Mouse (Mus musculus) hindbrain, embryonic 16.5 days (tissue): ENCODE data around the gene Anapc7. TPM values are rescaled to one million over a fixed set of nuclear protein-coding genes. Genes with fewer than 3 reads are reported as not detected.
"Not testable (repeated sequence)": the region's sequence is repeated elsewhere in the genome, so short reads cannot be mapped to it uniquely, and the experiment has no call there.

Experiments used
- ATAC-seq: fragments of 200-750 bp; cut with Nextera tagmentation; 2 replicates; pipeline ENCODE4 v1.8.0; 2017; ENCODE audit warnings: moderate TSS enrichment, moderate library complexity
- H3K27ac ChIP-seq: fragments of 300-500 bp; sonication (generic); 2 replicates; pipeline ENCODE4 v1.5.1; 2014; ENCODE audit warnings: low read depth, mild to moderate bottlenecking, control low read depth, low read length, moderate library complexity
- H3K27me3 ChIP-seq: fragments of 300-500 bp; sonication (generic); replicated peaks from 2 replicates; pipeline ENCODE4 v1.6.1; 2014; ENCODE audit warnings: low read length; ENCODE audit not compliant: control insufficient read depth, insufficient read depth
- H3K36me3 ChIP-seq: fragments of 300-500 bp; sonication (generic); 2 replicates; pipeline ENCODE4 v1.6.1; 2014; ENCODE audit warnings: mild to moderate bottlenecking, low read length, moderate library complexity, mixed read lengths; ENCODE audit not compliant: control insufficient read depth, insufficient read depth
- H3K4me1 ChIP-seq: fragments of 300-500 bp; sonication (generic); 2 replicates; pipeline ENCODE4 v1.6.1; 2014; ENCODE audit warnings: low read depth, low read length; ENCODE audit not compliant: control insufficient read depth, insufficient read depth
- H3K4me2 ChIP-seq: fragments of 300-500 bp; sonication (generic); 2 replicates; pipeline ENCODE4 v1.6.1; 2014; ENCODE audit warnings: mild to moderate bottlenecking, low read length, control low read depth, moderate library complexity
- H3K4me3 ChIP-seq: fragments of 300-500 bp; sonication (generic); 2 replicates; pipeline ENCODE4 v1.5.1; 2014; ENCODE audit warnings: mild to moderate bottlenecking, low read length, control low read depth, moderate library complexity
- H3K9ac ChIP-seq: fragments of 300-500 bp; sonication (generic); 2 replicates; pipeline ENCODE4 v1.6.1; 2014; ENCODE audit warnings: low read depth, mild to moderate bottlenecking, control low read depth, low read length, moderate library complexity
- H3K9me3 ChIP-seq: fragments of 300-500 bp; sonication (generic); 2 replicates; pipeline ENCODE4 v1.6.1; 2014; ENCODE audit warnings: mild to moderate bottlenecking, low read length, moderate library complexity; ENCODE audit not compliant: control insufficient read depth
- WGBS: fragments of 180-500 bp; shearing (Covaris S2); extraction: QIAGEN DNeasy Blood & Tissue Kit; methylation state at CpG from one replicate; pipeline ENCODE4 v1.1.7; 2014; 5-methylcytosine and 5-hydroxymethylcytosine counted together
- polyA plus RNA-seq: library from polyadenylated mRNA; unstranded; fragments of >200 nt; fragmentation: Nextera tagmentation; extraction: Ambion mirVana; gene quantifications from 2 replicates; pipeline ENCODE4 v1.2.1, GENCODE M21; 2015

Gene Anapc7
- polyA plus RNA-seq, 1 experiment from 2014 or later, result 47.3 TPM

DNA sequence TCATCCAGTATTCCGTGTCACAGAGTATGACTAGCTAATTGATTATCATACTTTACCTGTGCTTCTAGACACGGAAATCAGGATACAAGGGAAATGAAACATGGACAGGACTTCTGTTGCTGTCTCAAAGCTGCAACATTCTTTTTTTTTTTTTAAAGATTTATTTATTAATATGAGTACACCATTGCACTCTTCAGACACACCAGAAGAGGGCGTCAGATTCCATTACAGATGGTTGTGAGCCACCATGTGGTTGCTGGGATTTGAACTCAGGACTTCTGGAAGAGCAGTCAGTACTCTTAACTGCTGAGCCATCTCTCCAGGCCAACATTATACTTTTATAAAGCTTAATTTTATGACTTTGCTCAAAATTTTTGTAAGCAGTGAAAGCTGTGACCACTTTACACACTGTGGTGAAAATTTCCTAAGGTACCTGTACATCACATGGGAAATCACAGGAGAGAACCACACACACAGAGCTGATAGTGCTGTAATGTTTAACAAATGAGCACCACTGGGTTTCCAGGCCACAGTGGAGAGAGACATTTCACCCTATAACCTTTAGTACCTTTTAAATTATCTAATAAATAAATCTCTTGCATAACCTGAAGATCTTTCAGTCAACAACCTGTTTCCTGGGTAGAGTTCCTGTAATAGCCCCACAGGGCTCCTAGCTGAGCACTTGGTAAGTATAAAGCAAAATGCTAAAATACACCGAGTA, 53.3 kb downstream of the Anapc7 start:
- Histone ChIP-seq H3K9ac (no peak overlapping the region), H3K9me3 (no peaks in the 10 kb centered on the region), H3K4me3 (no peak overlapping the region), H3K27ac (no peak overlapping the region), H3K4me1 (no peaks in the 10 kb centered on the region), H3K27me3 (no peaks in the 10 kb centered on the region), H3K4me2 (no peak overlapping the region), H3K36me3 (peaks cover 33% of the 10 kb centered on the region)
- WGBS, result 82% methylated on average over 4 of the region's 4 CpGs
- no peak for ATAC-seq

DNA sequence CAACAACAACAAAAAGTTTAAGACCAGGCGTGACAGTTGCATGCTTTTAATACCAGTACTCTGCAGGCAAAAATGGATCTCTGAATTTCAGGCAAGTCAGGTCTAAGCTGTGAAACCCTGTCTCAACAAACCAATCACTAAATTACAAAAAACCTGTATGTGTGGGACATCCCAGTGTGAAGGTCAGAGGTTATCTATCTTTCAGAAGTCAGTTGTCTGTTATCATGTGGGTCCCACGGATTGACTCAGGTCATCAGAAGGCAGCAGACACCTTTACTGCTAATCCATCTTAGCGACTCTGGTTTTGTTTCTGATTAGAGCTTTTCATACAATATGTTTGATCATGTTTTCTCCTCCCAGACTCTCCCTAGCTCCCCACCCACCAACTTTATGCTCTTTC, 54.6 kb downstream of the Anapc7 start:
- H3K4me1 ChIP-seq, result no peaks in the 10 kb centered on the region
- no peak for ATAC-seq
- 83% methylated on average over 3 of the region's 3 CpGs for WGBS
- H3K4me2 ChIP-seq, result no peak overlapping the region
- H3K9me3 ChIP-seq, result no peaks in the 10 kb centered on the region
- no peak overlapping the region for H3K9ac ChIP-seq
- H3K27me3 ChIP-seq, result no peaks in the 10 kb centered on the region
- H3K4me3 ChIP-seq, result no peak overlapping the region
- H3K36me3 ChIP-seq, result peaks cover 27% of the 10 kb centered on the region
- no peak overlapping the region for H3K27ac ChIP-seq

GRCm38 (mm10) chr5:122477492-122477891, 56.0 kb downstream of the Anapc7 start:
- 95% methylated on average over 3 of the region's 3 CpGs for WGBS
- Histone ChIP-seq H3K27ac (no peak overlapping the region), H3K4me3 (no peak overlapping the region), H3K4me1 (no peaks in the 10 kb centered on the region), H3K36me3 (peaks cover 21% of the 10 kb centered on the region), H3K9me3 (no peaks in the 10 kb centered on the region), H3K4me2 (no peak overlapping the region), H3K9ac (no peak overlapping the region), H3K27me3 (no peaks in the 10 kb centered on the region)
- no peak for ATAC-seq

DNA sequence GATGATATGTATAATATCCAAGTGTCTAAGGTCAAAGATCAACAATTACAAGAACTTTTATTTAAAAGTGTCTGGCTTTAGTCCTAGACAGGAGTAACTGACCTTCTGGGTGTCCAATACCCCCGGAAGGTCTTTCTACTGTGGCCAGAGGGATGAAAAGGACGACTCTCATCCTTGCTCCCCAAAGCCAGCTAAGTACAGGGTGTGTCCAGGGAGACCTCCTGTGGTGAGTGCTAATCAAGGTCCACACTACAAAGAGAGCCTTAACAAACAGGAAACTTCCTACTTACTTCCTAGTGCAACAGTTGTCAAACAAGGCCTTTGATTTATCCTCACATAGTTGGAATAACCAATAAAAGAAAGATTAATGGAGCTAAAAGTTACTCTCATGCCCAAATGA, 57.6 kb downstream of the Anapc7 start:
- no peak overlapping the region for H3K27ac ChIP-seq
- no peak overlapping the region for H3K4me2 ChIP-seq
- no peaks in the 10 kb centered on the region for H3K27me3 ChIP-seq
- no peak overlapping the region for H3K9ac ChIP-seq
- H3K9me3 ChIP-seq, result no peaks in the 10 kb centered on the region
- WGBS, result 57% methylated on average over 2 of the region's 2 CpGs
- no peak overlapping the region for H3K4me3 ChIP-seq
- H3K36me3 ChIP-seq, result peaks cover 25% of the 10 kb centered on the region
- H3K4me1 ChIP-seq, result no peaks in the 10 kb centered on the region
- no peak for ATAC-seq

DNA sequence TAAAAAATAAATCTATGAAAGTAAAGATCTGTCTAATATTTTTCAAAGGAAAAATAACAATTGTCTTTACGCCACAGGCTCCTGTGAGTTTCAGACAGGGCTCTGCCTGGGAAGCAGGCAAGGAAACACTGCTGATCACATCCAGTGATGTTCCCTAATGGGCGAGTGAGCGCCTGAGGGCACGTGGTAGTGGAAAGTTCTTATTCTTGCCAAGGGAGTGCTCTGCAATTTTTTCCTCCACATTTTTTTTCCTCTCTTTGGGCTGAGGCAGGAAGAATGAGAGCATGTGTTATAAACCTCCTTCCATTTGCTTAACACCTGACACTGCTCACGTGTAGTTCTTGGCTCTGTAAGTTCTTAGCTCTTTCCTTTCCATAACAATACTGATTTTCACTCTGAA, 60.4 kb downstream of the Anapc7 start:
- H3K36me3 ChIP-seq, result peaks cover 27% of the 10 kb centered on the region
- H3K9ac ChIP-seq, result no peak overlapping the region
- no peak overlapping the region for H3K27ac ChIP-seq
- no peak for ATAC-seq
- H3K9me3 ChIP-seq, result no peaks in the 10 kb centered on the region
- H3K4me2 ChIP-seq, result no peak overlapping the region
- WGBS, result 84% methylated on average over 5 of the region's 5 CpGs
- no peak overlapping the region for H3K4me3 ChIP-seq
- H3K27me3 ChIP-seq, result no peaks in the 10 kb centered on the region
- no peaks in the 10 kb centered on the region for H3K4me1 ChIP-seq

DNA sequence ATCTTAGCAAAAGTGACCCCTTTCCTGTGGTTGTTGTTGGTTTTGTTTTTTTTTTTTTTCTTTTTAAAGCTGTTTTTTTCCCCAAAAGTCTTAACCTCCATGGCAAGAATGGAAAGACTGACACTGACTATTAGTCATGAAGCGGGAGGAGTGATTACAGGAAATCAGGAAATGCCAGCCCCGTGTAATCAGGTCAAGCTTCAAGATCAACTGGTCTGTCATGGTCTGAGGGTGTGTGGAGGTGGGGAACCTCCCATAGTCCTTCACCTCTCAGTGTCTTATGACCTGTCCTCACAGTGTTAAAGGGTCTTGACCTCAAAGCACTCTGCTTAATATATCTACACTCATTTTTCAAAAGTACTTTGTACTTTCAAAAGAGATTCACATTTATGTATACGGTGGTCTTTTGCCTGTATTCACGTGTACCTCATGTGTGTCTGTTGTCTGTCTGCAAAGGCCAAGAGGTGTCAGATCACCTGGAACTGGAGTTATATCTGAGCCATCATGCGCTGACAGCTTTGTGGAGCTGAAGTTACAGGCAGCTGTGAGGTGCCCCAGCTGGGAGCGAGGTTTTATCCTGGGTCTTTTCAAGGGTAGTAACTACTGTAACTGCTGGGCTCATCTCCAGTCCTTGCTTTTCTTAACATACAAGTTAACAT, 61.4 kb downstream of the Anapc7 start:
- WGBS, result 92% methylated on average over 6 of the region's 6 CpGs
- peaks cover 22% of the 10 kb centered on the region for H3K36me3 ChIP-seq

DNA sequence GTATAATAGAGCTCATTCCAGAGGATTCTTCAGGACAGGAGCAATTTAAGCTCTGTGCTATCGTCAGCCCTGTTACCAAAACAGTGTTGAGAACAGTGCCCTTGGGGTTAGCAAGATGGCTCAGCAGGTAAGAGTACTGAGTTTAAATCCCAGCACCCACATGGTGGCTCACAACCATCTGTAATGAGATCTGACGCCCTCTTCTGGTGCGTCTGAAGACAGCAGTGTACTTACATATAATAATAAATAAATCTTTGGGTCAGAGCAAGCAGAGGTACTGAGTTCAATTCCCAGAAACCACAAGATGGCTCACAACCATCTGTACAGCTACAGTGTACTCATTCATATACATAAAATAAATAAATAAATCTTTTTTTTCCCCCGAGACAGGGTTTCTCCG, 64.8 kb downstream of the Anapc7 start:
- not testable (repeated sequence) for H3K9me3 ChIP-seq, H3K27me3 ChIP-seq, H3K27ac ChIP-seq, H3K9ac ChIP-seq, H3K4me3 ChIP-seq, H3K4me2 ChIP-seq, ATAC-seq, H3K4me1 ChIP-seq
- H3K36me3 ChIP-seq, result peaks cover 35% of the 10 kb centered on the region
- WGBS, result 72% methylated on average over 5 of the region's 5 CpGs

More for the DNA sequence above, 61.4 kb downstream of the Anapc7 start:
- Histone ChIP-seq H3K27me3 (no peaks in the 10 kb centered on the region), H3K27ac (no peak overlapping the region), H3K9me3 (no peaks in the 10 kb centered on the region), H3K9ac (no peak overlapping the region), H3K4me1 (no peaks in the 10 kb centered on the region), H3K4me3 (no peak overlapping the region), H3K4me2 (no peak overlapping the region)
- no peak for ATAC-seq

DNA sequence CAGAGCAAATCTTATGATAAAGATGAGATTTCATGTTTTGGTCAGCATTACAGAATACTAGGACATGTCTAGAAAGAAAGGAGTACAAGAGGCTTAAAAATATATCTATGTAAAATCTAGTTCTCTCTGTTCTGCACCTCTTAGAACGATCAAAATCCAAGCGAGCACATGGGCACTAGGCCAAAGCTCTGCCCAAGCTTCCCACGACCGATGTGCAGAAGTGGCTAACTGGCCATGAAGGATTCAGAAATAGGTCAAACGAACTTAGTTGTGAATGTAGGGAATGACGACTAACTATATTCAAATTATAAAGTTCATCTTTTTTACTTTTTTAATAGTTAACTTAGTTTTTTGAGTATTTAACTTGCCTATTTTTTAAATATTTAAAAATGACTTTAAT, 66.3 kb downstream of the Anapc7 start:
- H3K27ac ChIP-seq, result no peak overlapping the region
- no peak overlapping the region for H3K4me3 ChIP-seq
- no peak for ATAC-seq
- H3K4me2 ChIP-seq, result no peak overlapping the region
- H3K4me1 ChIP-seq, result no peaks in the 10 kb centered on the region
- no peak overlapping the region for H3K9ac ChIP-seq
- peaks cover 35% of the 10 kb centered on the region for H3K36me3 ChIP-seq
- H3K9me3 ChIP-seq, result no peaks in the 10 kb centered on the region
- WGBS, result 86% methylated on average over 6 of the region's 6 CpGs
- no peaks in the 10 kb centered on the region for H3K27me3 ChIP-seq

GRCm38 (mm10) chr5:122490148-122490547, 68.7 kb downstream of the Anapc7 start:
- ATAC-seq, result no peak
- peaks cover 30% of the 10 kb centered on the region for H3K36me3 ChIP-seq
- 97% methylated on average over 2 of the region's 2 CpGs for WGBS

More at GRCm38 (mm10) chr5:122490148-122490547, 68.7 kb downstream of the Anapc7 start:
- no peak overlapping the region for H3K27ac ChIP-seq
- no peaks in the 10 kb centered on the region for H3K9me3 ChIP-seq
- H3K4me3 ChIP-seq, result no peak overlapping the region
- H3K4me2 ChIP-seq, result no peak overlapping the region
- no peaks in the 10 kb centered on the region for H3K27me3 ChIP-seq
- H3K4me1 ChIP-seq, result no peaks in the 10 kb centered on the region
- no peak overlapping the region for H3K9ac ChIP-seq
